In genomic region chr16:58408487-58409281, GRCm38 (mm10) we compare ENCODE assay signal across 8 mouse cellular contexts. TPM values are rescaled to one million over a fixed set of nuclear protein-coding genes. Genes with fewer than 3 reads are reported as not detected.
DNase-seq lines count a peak whose midpoint lies in the region; ATAC-seq and TF ChIP-seq lines count a peak whose summit lies in the region.

No protein-coding gene starts in this region.

- 1% methylated on average over 25 of the region's 89 CpGs for WGBS in limb, embryonic 14.5 days
- WGBS in midbrain, embryonic 12.5 days = under 1% methylated on average over 44 of the region's 89 CpGs

- H3K4me1 ChIP-seq in limb, embryonic 14.5 days (ENCODE audit: control insufficient read depth, insufficient read depth, low read length) = peaks cover 11% of the 10 kb centered on the region
- peaks cover 10% of the 10 kb centered on the region for H3K4me1 ChIP-seq in midbrain, embryonic 12.5 days

- ATAC-seq in inflammation-experienced regulatory T-cells, adult 6 months = peak; percentile 29
- peak; percentile 39 for ATAC-seq in limb, embryonic 14.5 days (ENCODE audit: low FRiP score, low read depth)
- peak; percentile 74 for ATAC-seq in midbrain, embryonic 12.5 days (ENCODE audit: low FRiP score, low read depth)

- TF ChIP-seq CTCF in left cerebral cortex, adult 2 months (IDR thresholded peaks at IDR 0.05) = no peak

- peak overlapping the region; percentile 83 for H3K4me2 ChIP-seq in limb, embryonic 14.5 days (replicated peaks; ENCODE audit: low read depth, low read length, severe bottlenecking)
- H3K4me2 ChIP-seq in midbrain, embryonic 12.5 days (replicated peaks) = peak overlapping the region; percentile 75

- TF ChIP-seq POLR2A in limb, embryonic 14.5 days (IDR thresholded peaks at IDR 0.05; ENCODE audit: borderline replicate concordance, extremely low read depth, insufficient read depth, insufficient read length) = peak; percentile 75; the same call in 1 of the 2 replicates

- H3K27me3 ChIP-seq in limb, embryonic 14.5 days (ENCODE audit: control insufficient read depth, insufficient read depth, low read length) = no peaks in the 10 kb centered on the region
- no peaks in the 10 kb centered on the region for H3K27me3 ChIP-seq in midbrain, embryonic 12.5 days

- intact Hi-C loops in left cerebral cortex, adult 2 months (cut with DNase I) = loop anchor here (5.0 kb wide), 2 partner anchors 111 to 319 kb away; partner anchors contain the start of gene Cldnd1

- peak overlapping the region; percentile 77 for H3K9ac ChIP-seq in limb, embryonic 14.5 days (ENCODE audit: low read depth, low read length, severe bottlenecking)
- peak overlapping the region; percentile 87 for H3K9ac ChIP-seq in midbrain, embryonic 12.5 days (replicated peaks)

- no peaks in the 10 kb centered on the region for H3K9me3 ChIP-seq in limb, embryonic 14.5 days (ENCODE audit: control insufficient read depth, low read length)
- no peaks in the 10 kb centered on the region for H3K9me3 ChIP-seq in midbrain, embryonic 12.5 days

- no peaks in the 10 kb centered on the region for H3K36me3 ChIP-seq in limb, embryonic 14.5 days (ENCODE audit: control insufficient read depth, insufficient read depth, low read length)
- H3K36me3 ChIP-seq in midbrain, embryonic 12.5 days = no peaks in the 10 kb centered on the region

- peak overlapping the region; percentile 80 for H3K4me3 ChIP-seq in left cerebral cortex, adult 2 months
- H3K4me3 ChIP-seq in limb, embryonic 14.5 days (replicated peaks; ENCODE audit: low read length) = peak overlapping the region; percentile 79
- H3K4me3 ChIP-seq in midbrain, embryonic 12.5 days = peak overlapping the region; percentile 90

- peak overlapping the region; percentile 57 for H3K27ac ChIP-seq in left cerebral cortex, adult 2 months
- H3K27ac ChIP-seq in limb, embryonic 14.5 days (replicated peaks; ENCODE audit: low read depth, low read length) = peak overlapping the region; percentile 77
- peak overlapping the region; percentile 91 for H3K27ac ChIP-seq in midbrain, embryonic 12.5 days (replicated peaks)

- peak; percentile 31 to 40 for DNase-seq in left cerebral cortex, adult 2 months (ENCODE audit: extremely low spot score in 1 of 2, low spot score in 2 of 2)
- no peak for DNase-seq in left cerebral cortex, adult 11 months (ENCODE audit: low spot score)
- peak; percentile 53 for DNase-seq in cerebellum, adult 8-10 months
- peak; percentile 42 to 50 for DNase-seq in frontal cortex, postnatal 36 days (ENCODE audit: low spot score in 2 of 2)
- DNase-seq in limb, embryonic 14.5 days (ENCODE audit: low spot score) = no peak
- DNase-seq in spleen, postnatal 14 days (ENCODE audit: low spot score in 2 of 2) = peak; percentile 8 to 10

RNA-seq across cellular contexts. Expression of gene Dcbld2, which starts 0.4 kb away (rescaled TPM):
- 10 to 100 TPM; 26.0 to 26.5 TPM for total RNA-seq in left cerebral cortex, adult 2 months (2021)
- polyA plus RNA-seq in inflammation-experienced regulatory T-cells, adult 6 months (2017; shearing (Covaris generic)) = 1 to 10 TPM in 1 of 3 experiments, under 1 TPM in 2; 0.54 to 2.1 (median 0.62) TPM
- polyA plus RNA-seq in limb, embryonic 14.5 days (2012; rRNA removed) = 22.8 and 26.4 TPM in 2 replicates
- 10.0 and 12.1 TPM in 2 replicates for polyA plus RNA-seq in limb, embryonic 14.5 days (2014; fragmentation: Nextera tagmentation; extraction: Ambion mirVana)
- polyA plus RNA-seq in midbrain, embryonic 12.5 days (2016; fragmentation: Nextera tagmentation; extraction: Ambion mirVana) = 7.9 and 8.3 TPM in 2 replicates

Comparison
In these comparisons a context has a peak if more than half of its experiments do, and no peak if none do; other contexts are left out.
1. DNase-seq: peak in left cerebral cortex, adult 2 months (2 of 2), cerebellum, adult 8-10 months (single experiment), frontal cortex, postnatal 36 days (2 of 2) and spleen, postnatal 14 days (2 of 2); none in left cerebral cortex, adult 11 months (single experiment) and limb, embryonic 14.5 days (single experiment).
2. Peak in every context shown above with its lines, with median percentiles within 50 percentile points of each other: H3K27ac ChIP-seq, H3K4me3 ChIP-seq and ATAC-seq.